Mouse (Mus musculus): ENCODE measurements around the gene Ptprd.

The Ptprd gene

GRCm38 (mm10) chr4:76901692-76902091 lies 1310.1 kb downstream of the Ptprd start:
- DNase-seq (ENCODE audit: low read depth, low spot score): no peak

DNA sequence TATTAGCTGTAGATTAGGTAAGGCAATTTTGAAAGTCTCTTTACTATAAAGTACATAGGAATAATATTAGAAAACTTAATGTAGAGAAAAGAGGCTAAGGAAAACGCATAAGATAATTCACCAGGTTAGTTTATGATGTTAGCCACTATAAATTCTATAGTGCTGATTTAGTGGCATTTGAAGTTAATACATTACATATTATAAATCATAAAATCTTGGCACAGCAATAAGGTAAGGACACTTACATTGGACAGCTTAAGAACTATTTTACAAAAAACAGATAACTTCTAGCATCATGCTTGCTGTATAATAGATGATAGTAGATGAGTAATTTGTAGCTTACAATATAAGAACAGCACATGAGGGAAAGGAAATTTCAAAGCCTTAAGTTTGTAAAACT lies 1322.1 kb downstream of the Ptprd start:
- DNase-seq (ENCODE audit: low read depth, low spot score): no peak

GRCm38 (mm10) chr4:76881610-76882009 lies 1330.2 kb downstream of the Ptprd start:
- no peak for DNase-seq (ENCODE audit: low read depth, low spot score)

GRCm38 (mm10) chr4:76870971-76871370 lies 1340.8 kb downstream of the Ptprd start:
- DNase-seq (ENCODE audit: low read depth, low spot score): no peak

GRCm38 (mm10) chr4:76865585-76865984 lies 1346.2 kb downstream of the Ptprd start:
- no peak for DNase-seq (ENCODE audit: low read depth, low spot score)

- DNase-seq (ENCODE audit: low read depth, low spot score): no peak
These were observed 1365.5 kb downstream of the Ptprd start for GRCm38 (mm10) chr4:76846265-76846664.

DNA sequence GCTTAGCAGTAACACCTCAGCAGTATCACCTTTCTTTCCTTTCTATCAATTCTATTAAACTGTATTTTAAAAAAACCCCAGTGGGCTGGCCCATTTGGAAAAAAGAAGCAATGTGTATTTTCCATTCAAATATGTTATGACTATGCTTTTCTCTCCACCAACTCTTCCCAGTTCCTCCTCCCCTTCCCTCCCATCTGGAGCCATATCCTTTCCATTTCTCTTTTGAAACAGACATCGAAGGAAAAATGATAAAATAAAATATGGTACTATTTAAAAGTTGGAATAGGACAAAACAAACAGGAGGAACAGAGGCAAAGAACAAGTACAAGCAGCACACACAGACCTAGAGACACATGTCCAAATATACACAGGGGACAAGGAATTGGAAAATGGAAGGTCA lies 1372.7 kb downstream of the Ptprd start:
- DNase-seq (ENCODE audit: low read depth, low spot score): no peak

GRCm38 (mm10) chr4:76812138-76812537 lies 1399.6 kb downstream of the Ptprd start:
- DNase-seq (ENCODE audit: low read depth, low spot score): no peak

DNA sequence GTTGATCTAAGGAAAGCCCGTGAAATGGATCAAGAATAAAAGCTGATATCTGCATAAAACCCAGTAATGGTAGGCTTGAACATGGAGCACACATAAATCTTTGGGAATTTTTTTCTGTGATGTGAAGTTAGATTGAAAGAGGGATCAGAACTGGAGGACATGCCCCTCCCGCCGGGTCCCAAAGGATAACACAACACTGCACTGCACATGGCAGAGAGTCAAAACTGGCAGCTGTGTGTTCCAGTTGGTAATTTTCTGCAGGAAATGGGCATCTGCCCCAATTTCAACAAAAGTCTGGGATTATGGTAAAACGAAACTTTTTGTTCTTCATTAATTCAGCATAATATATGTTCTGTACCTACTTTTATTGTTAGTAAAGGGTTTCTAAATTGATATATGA lies 1409.1 kb downstream of the Ptprd start:
- no peak for DNase-seq (ENCODE audit: low read depth, low spot score)

- no peak for DNase-seq (ENCODE audit: low read depth, low spot score)
These were observed 1413.5 kb downstream of the Ptprd start for GRCm38 (mm10) chr4:76798010-76799007.

- DNase-seq (ENCODE audit: low read depth, low spot score): no peak
These were observed 1426.4 kb downstream of the Ptprd start for GRCm38 (mm10) chr4:76785389-76785788.

DNA sequence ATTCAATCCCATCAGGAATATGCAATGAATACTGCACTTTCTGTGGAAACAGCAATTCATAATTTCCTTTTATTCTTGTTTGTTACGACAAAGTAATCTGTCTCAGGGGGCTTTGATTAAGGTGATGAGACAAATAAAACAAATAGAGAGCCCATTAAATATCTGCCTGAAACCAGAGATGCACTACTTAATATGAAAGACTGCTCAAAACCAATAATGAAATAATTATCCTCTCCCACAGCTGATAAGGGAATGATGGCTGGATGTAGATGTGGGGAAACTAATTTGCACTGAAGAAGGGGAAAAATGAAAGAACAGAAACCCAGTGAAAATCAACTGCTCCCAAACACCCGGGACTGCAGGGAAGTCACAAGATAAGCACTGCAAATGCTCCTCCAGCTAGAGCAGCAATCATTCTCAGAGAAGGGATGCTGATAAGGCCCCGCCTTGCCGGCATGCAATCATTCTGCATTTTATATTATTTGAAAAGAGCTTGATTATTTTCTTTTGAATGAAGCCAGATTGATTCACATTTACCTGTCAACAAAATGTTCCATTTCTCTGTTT lies 1432.1 kb downstream of the Ptprd start:
- DNase-seq (ENCODE audit: low read depth, low spot score): no peak

GRCm38 (mm10) chr4:76766918-76767317 lies 1444.8 kb downstream of the Ptprd start:
- DNase-seq (ENCODE audit: low read depth, low spot score): no peak

GRCm38 (mm10) chr4:76766429-76766828 lies 1445.3 kb downstream of the Ptprd start:
- no peak for DNase-seq (ENCODE audit: low read depth, low spot score)

DNA sequence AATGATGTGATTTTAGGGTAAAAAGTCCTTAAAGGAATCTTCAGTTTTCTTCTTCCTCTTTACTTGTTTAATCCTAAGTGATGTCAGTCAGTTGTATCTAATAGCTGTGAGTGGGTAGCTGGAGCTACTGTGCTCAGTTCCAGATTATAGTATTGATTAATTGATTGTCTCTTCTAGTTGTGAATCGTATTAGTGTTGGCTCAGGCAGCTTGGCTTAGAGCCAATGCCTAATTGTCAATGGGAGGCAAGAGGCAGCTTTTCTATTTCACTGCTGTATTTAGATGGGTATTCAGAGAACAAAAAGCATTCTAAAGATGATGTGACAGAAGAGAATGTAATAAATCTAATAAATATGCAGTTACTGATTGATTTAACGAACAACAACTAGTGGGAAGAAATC lies 1461.1 kb downstream of the Ptprd start:
- DNase-seq (ENCODE audit: low read depth, low spot score): no peak

- no peak for DNase-seq (ENCODE audit: low read depth, low spot score)
These were observed 1475.9 kb downstream of the Ptprd start for GRCm38 (mm10) chr4:76735831-76736230.

DNA sequence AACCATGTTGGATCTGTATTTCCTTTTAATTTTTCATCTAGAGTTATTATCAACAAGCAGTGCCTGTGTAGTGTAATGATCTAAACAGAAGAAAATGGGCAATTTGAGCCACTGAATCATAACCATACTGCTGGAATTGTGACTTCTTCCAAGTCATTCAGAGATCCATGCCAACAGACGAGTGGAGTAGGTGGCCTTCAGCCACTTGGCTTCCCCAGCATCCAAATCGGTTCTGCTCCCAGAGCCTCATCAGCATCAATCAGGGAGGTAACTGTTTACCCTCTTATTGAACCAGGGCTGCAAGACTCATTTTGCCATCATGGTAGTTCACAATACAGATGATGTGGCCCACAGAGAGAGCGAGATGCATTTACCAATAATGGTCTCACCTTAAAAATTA lies 1536.0 kb downstream of the Ptprd start:
- no peak for DNase-seq (ENCODE audit: low read depth, low spot score)

- no peak for DNase-seq (ENCODE audit: low read depth, low spot score)
These were observed 1538.5 kb downstream of the Ptprd start for GRCm38 (mm10) chr4:76673224-76673623.

- DNase-seq (ENCODE audit: low read depth, low spot score): no peak
These were observed 1539.1 kb downstream of the Ptprd start for GRCm38 (mm10) chr4:76672653-76673052.

DNA sequence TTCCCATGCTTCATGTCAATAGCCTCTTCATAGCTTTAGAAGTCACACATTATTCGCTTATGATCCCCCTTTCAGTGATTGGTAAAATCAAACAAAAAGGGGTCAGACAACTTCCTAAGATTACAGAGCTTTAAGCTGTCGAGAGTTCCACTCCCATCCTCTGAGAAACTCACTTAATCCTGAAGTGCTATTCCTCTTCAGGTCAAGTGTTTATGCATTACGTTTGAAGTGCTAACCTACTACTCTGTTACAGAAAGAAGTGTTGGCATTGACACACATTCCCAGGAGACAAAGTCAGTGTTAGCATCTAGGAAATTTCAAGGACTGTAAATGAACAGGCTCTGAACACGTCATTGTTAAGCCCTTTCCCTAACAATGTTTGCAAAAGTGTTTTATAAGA lies 1550.0 kb downstream of the Ptprd start:
- DNase-seq (ENCODE audit: low read depth, low spot score): no peak

GRCm38 (mm10) chr4:76660146-76660545 lies 1551.6 kb downstream of the Ptprd start:
- no peak for DNase-seq (ENCODE audit: low read depth, low spot score)

DNA sequence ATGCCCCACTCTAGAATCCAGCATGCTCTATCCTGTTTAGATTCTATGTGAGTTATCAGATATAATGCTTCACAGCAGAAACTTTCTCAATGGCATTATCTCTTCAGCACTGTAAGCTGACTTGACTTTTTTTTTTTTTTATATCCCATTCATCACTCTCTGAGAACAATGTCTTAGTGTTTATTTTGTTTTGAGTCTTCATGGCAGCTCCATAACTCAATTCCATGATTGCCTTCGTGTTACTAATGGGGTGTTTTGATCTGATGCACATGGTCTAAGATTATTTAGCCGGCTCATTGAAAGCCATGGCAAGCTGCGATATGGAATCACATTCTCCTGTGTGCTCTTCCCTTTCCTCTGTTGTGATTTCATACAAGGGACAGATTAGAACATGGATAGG lies 1555.0 kb downstream of the Ptprd start:
- no peak for DNase-seq (ENCODE audit: low read depth, low spot score)

DNA sequence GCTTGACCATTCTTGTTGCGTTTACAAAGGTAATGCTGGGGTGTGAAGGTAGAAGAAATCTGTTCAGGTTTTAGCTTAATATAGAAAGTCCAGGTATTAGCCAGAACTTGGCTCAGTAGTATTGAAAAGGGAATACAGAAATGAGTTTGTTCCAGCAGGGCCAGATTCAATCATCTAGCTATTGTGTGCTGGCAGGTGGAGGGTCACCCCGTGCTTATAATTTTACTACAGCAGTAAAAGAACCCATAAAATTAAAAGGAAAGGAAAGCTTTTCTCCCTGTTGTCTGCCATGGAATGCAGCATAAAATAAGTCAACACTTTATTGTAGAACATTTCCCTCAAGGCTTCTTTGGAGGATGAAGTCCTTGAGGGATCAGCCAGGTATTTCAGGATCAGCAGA lies 1558.8 kb downstream of the Ptprd start:
- no peak for DNase-seq (ENCODE audit: low read depth, low spot score)

Data from CD4-positive, CD25-positive, alpha-beta regulatory T cell, adult 2 months (primary cell).